Mouse (Mus musculus) retina, embryonic 14.5 days (tissue): ENCODE data around the gene Tmem98.

Experiments
- DNase-seq: peaks from one replicate; pipeline ENCODE4 v3.0.0-alpha.2; 2015; ENCODE audit warnings: low spot score

Gene Tmem98

GRCm38 (mm10) chr11:80791677-80792432 lies 18.1 kb upstream of the Tmem98 start:
- DNase-seq, result no peak

GRCm38 (mm10) chr11:80793386-80793785 lies 16.6 kb upstream of the Tmem98 start:
- no peak for DNase-seq

- DNase-seq, result no peak
Observed at GRCm38 (mm10) chr11:80794290-80794689, 15.7 kb upstream of the Tmem98 start.

GRCm38 (mm10) chr11:80795431-80795830 lies 14.5 kb upstream of the Tmem98 start:
- DNase-seq, result no peak

- no peak for DNase-seq
Observed at GRCm38 (mm10) chr11:80799979-80800378, 10.0 kb upstream of the Tmem98 start.

GRCm38 (mm10) chr11:80802706-80803105 lies 7.3 kb upstream of the Tmem98 start:
- no peak for DNase-seq

GRCm38 (mm10) chr11:80808551-80809070 lies 1.4 kb upstream of the Tmem98 start:
- peak; percentile 42 for DNase-seq

- no peak for DNase-seq
Observed at GRCm38 (mm10) chr11:80809666-80809992, 346 bp upstream of the Tmem98 start.

- DNase-seq, result peak; percentile 35
Observed at GRCm38 (mm10) chr11:80811156-80811555, 1.2 kb downstream of the Tmem98 start.

- no peak for DNase-seq
Observed at GRCm38 (mm10) chr11:80815354-80815753, 5.4 kb downstream of the Tmem98 start.

- peak; percentile 88 for DNase-seq
Observed at GRCm38 (mm10) chr11:80818060-80818697, 8.2 kb downstream of the Tmem98 start.

- no peak for DNase-seq
Observed at GRCm38 (mm10) chr11:80820085-80820484, 10.1 kb downstream of the Tmem98 start.

GRCm38 (mm10) chr11:80821296-80821695 lies 11.3 kb downstream of the Tmem98 start:
- DNase-seq, result no peak

- no peak for DNase-seq
Observed at GRCm38 (mm10) chr11:80821794-80822193, 11.8 kb downstream of the Tmem98 start.

- DNase-seq, result no peak
Observed at GRCm38 (mm10) chr11:80835395-80835794, 25.4 kb downstream of the Tmem98 start.

GRCm38 (mm10) chr11:80835841-80836240 lies 25.9 kb downstream of the Tmem98 start:
- DNase-seq, result no peak

- no peak for DNase-seq
Observed at GRCm38 (mm10) chr11:80838724-80839123, 28.7 kb downstream of the Tmem98 start.

- no peak for DNase-seq
Observed at GRCm38 (mm10) chr11:80843435-80843834, 33.5 kb downstream of the Tmem98 start.

GRCm38 (mm10) chr11:80845486-80845885 lies 35.5 kb downstream of the Tmem98 start:
- DNase-seq, result no peak

GRCm38 (mm10) chr11:80846115-80846514 lies 36.1 kb downstream of the Tmem98 start:
- DNase-seq, result no peak

GRCm38 (mm10) chr11:80848131-80848530 lies 38.2 kb downstream of the Tmem98 start:
- no peak for DNase-seq

- DNase-seq, result peak; percentile 45
Observed at GRCm38 (mm10) chr11:80851859-80852258, 41.9 kb downstream of the Tmem98 start.

- DNase-seq, result no peak
Observed at GRCm38 (mm10) chr11:80853014-80853413, 43.0 kb downstream of the Tmem98 start.

- DNase-seq, result no peak
Observed at GRCm38 (mm10) chr11:80854430-80854829, 44.5 kb downstream of the Tmem98 start.
